ENCODE assay signal across 8 mouse cellular contexts in genomic region chr1:36709055-36709853, GRCm38 (mm10). TPM values are rescaled to one million over a fixed set of nuclear protein-coding genes. Genes with fewer than 3 reads are reported as not detected.
DNase-seq lines count a peak whose midpoint lies in the region; ATAC-seq and TF ChIP-seq lines count a peak whose summit lies in the region.

No protein-coding gene starts in this region.

- WGBS in intestine, postnatal 0 days = under 1% methylated on average over 33 of the region's 33 CpGs
- WGBS in liver, postnatal 0 days (ENCODE audit: insufficient replicate concordance) = 1% methylated on average over 33 of the region's 33 CpGs
- 1% methylated on average over 33 of the region's 33 CpGs for WGBS in neural tube, embryonic 13.5 days

- peak overlapping the region; percentile 45 for H3K27ac ChIP-seq in brown adipose tissue, adult 24 weeks (replicated peaks; ENCODE audit: low read depth, low read length)
- H3K27ac ChIP-seq in intestine, postnatal 0 days (ENCODE audit: low read depth, low read length) = peak overlapping the region; percentile 86
- peak overlapping the region; percentile 86 for H3K27ac ChIP-seq in liver, postnatal 0 days (ENCODE audit: low read depth)
- H3K27ac ChIP-seq in neural tube, embryonic 13.5 days (replicated peaks) = peak overlapping the region; percentile 90

- H3K9me3 ChIP-seq in intestine, postnatal 0 days (ENCODE audit: control insufficient read depth) = no peaks in the 10 kb centered on the region
- H3K9me3 ChIP-seq in liver, postnatal 0 days (ENCODE audit: low read length) = no peaks in the 10 kb centered on the region
- H3K9me3 ChIP-seq in neural tube, embryonic 13.5 days = no peaks in the 10 kb centered on the region

- no peak for TF ChIP-seq EP300 in liver, postnatal 0 days (IDR thresholded peaks at IDR 0.05; ENCODE audit: low read depth)

- peak; percentile 61 for TF ChIP-seq CTCF in intestine, postnatal 0 days (IDR thresholded peaks at IDR 0.05; ENCODE audit: low read depth)
- peak; percentile 60 for TF ChIP-seq CTCF in liver, postnatal 0 days (IDR thresholded peaks at IDR 0.05; ENCODE audit: low read depth)

- H3K36me3 ChIP-seq in intestine, postnatal 0 days (ENCODE audit: control insufficient read depth, insufficient read depth) = peaks cover 32% of the 10 kb centered on the region
- peaks cover 24% of the 10 kb centered on the region for H3K36me3 ChIP-seq in liver, postnatal 0 days (replicated peaks; ENCODE audit: insufficient read depth, low read length)
- peaks cover 33% of the 10 kb centered on the region for H3K36me3 ChIP-seq in neural tube, embryonic 13.5 days

- peak overlapping the region; percentile 90 for H3K4me3 ChIP-seq in brown adipose tissue, adult 24 weeks (ENCODE audit: insufficient read depth, low read depth, low read length)
- peak overlapping the region; percentile 99 for H3K4me3 ChIP-seq in intestine, postnatal 0 days (ENCODE audit: low read depth, low read length)
- H3K4me3 ChIP-seq in liver, postnatal 0 days (ENCODE audit: low read depth, low read length) = peak overlapping the region; percentile 92
- peak overlapping the region; percentile 92 for H3K4me3 ChIP-seq in neural tube, embryonic 13.5 days

- peak; percentile 79 for DNase-seq in A20 (ENCODE audit: low read depth, low spot score)
- DNase-seq in CD8-positive naive resting alpha-beta T cell, adult 2 months (ENCODE audit: low read depth in 2 of 2, low spot score in 2 of 2) = peak; percentile 33 to 65
- DNase-seq in forelimb bud, embryonic 11.5 days (ENCODE audit: low read depth, low spot score) = peak; percentile 40
- DNase-seq in liver, postnatal 0 days = peak; percentile 51

- ATAC-seq in intestine, postnatal 0 days = peak; percentile 42; the same call in 1 of the 2 replicates
- peak; percentile 52 for ATAC-seq in liver, postnatal 0 days
- ATAC-seq in neural tube, embryonic 13.5 days (ENCODE audit: low read depth) = peak; percentile 80
- ATAC-seq in erythroid progenitor cell, adult 5-6 weeks (replicated peaks; ENCODE audit: low FRiP score, poor library complexity, severe bottlenecking) = no peak; the same call in 1 of the 2 replicates

- H3K9ac ChIP-seq in intestine, postnatal 0 days (ENCODE audit: low read depth, low read length) = peak overlapping the region; percentile 87
- peak overlapping the region; percentile 90 for H3K9ac ChIP-seq in liver, postnatal 0 days (replicated peaks)
- H3K9ac ChIP-seq in neural tube, embryonic 13.5 days = peak overlapping the region; percentile 97

- no peaks in the 10 kb centered on the region for H3K27me3 ChIP-seq in intestine, postnatal 0 days (replicated peaks; ENCODE audit: control insufficient read depth, insufficient read depth, low read length)
- no peaks in the 10 kb centered on the region for H3K27me3 ChIP-seq in liver, postnatal 0 days (ENCODE audit: insufficient read depth, low read length)
- H3K27me3 ChIP-seq in neural tube, embryonic 13.5 days = no peaks in the 10 kb centered on the region

- H3K4me1 ChIP-seq in brown adipose tissue, adult 24 weeks (ENCODE audit: control insufficient read depth, insufficient read depth, insufficient read length, low read length) = peaks cover 9% of the 10 kb centered on the region
- H3K4me1 ChIP-seq in intestine, postnatal 0 days (replicated peaks; ENCODE audit: control insufficient read depth, insufficient read depth, low read length) = peaks cover 7% of the 10 kb centered on the region
- peaks cover 13% of the 10 kb centered on the region for H3K4me1 ChIP-seq in liver, postnatal 0 days (ENCODE audit: insufficient read depth)
- peaks cover 21% of the 10 kb centered on the region for H3K4me1 ChIP-seq in neural tube, embryonic 13.5 days (replicated peaks)

- peak overlapping the region; percentile 88 for H3K4me2 ChIP-seq in intestine, postnatal 0 days (replicated peaks; ENCODE audit: low read depth)
- H3K4me2 ChIP-seq in liver, postnatal 0 days (ENCODE audit: low read depth, low read length) = peak overlapping the region; percentile 94
- peak overlapping the region; percentile 83 for H3K4me2 ChIP-seq in neural tube, embryonic 13.5 days

RNA-seq across cellular contexts. Expression of gene 4933424G06Rik, which starts 0.7 kb away (rescaled TPM):
- polyA plus RNA-seq in brown adipose tissue, adult 24 weeks (2012; ENCODE audit: insufficient read depth, insufficient read length, missing spikeins) = not detected in 2 replicates
- not detected in 2 replicates for polyA plus RNA-seq in intestine, postnatal 0 days (2015; fragmentation: Nextera tagmentation; extraction: Ambion mirVana)
- not detected in 2 replicates for polyA plus RNA-seq in liver, postnatal 0 days (2015; fragmentation: Nextera tagmentation; extraction: Ambion mirVana)
- polyA plus RNA-seq in neural tube, embryonic 13.5 days (2015; fragmentation: Nextera tagmentation; extraction: Ambion mirVana) = 0.36 and 0.66 TPM in 2 replicates
- not detected in 2 replicates for total RNA-seq in erythroid progenitor cell, adult 5-6 weeks (2015; ENCODE audit: low replicate concordance)
- total RNA-seq in erythroid progenitor cell, adult 5-6 weeks (2017; ENCODE audit: low replicate concordance) = not detected in 2 replicates

RNA-seq across cellular contexts. Expression of gene Actr1b, which starts 5.0 kb away (rescaled TPM):
- 51.9 and 52.4 TPM in 2 replicates for polyA plus RNA-seq in brown adipose tissue, adult 24 weeks (2012; ENCODE audit: insufficient read depth, insufficient read length, missing spikeins)
- 50.3 and 57.0 TPM in 2 replicates for polyA plus RNA-seq in intestine, postnatal 0 days (2015; fragmentation: Nextera tagmentation; extraction: Ambion mirVana)
- 19.3 and 21.3 TPM in 2 replicates for polyA plus RNA-seq in liver, postnatal 0 days (2015; fragmentation: Nextera tagmentation; extraction: Ambion mirVana)
- 120 and 126 TPM in 2 replicates for polyA plus RNA-seq in neural tube, embryonic 13.5 days (2015; fragmentation: Nextera tagmentation; extraction: Ambion mirVana)
- total RNA-seq in erythroid progenitor cell, adult 5-6 weeks (2015; ENCODE audit: low replicate concordance) = 8.0 and 9.4 TPM in 2 replicates
- 17.5 and 19.1 TPM in 2 replicates for total RNA-seq in erythroid progenitor cell, adult 5-6 weeks (2017; ENCODE audit: low replicate concordance)

RNA-seq across cellular contexts. Expression of gene Cox5b, which starts 18.0 kb away (rescaled TPM):
- 5,769 and 6,142 TPM in 2 replicates for polyA plus RNA-seq in brown adipose tissue, adult 24 weeks (2012; ENCODE audit: insufficient read depth, insufficient read length, missing spikeins)
- 1,149 and 1,162 TPM in 2 replicates for polyA plus RNA-seq in intestine, postnatal 0 days (2015; fragmentation: Nextera tagmentation; extraction: Ambion mirVana)
- polyA plus RNA-seq in liver, postnatal 0 days (2015; fragmentation: Nextera tagmentation; extraction: Ambion mirVana) = 620 and 664 TPM in 2 replicates
- 697 and 709 TPM in 2 replicates for polyA plus RNA-seq in neural tube, embryonic 13.5 days (2015; fragmentation: Nextera tagmentation; extraction: Ambion mirVana)
- 138 and 208 TPM in 2 replicates for total RNA-seq in erythroid progenitor cell, adult 5-6 weeks (2015; ENCODE audit: low replicate concordance)
- 116 and 354 TPM in 2 replicates for total RNA-seq in erythroid progenitor cell, adult 5-6 weeks (2017; ENCODE audit: low replicate concordance)

RNA-seq across cellular contexts. Expression of gene Fam178b, which starts 26.3 kb away (rescaled TPM):
- polyA plus RNA-seq in brown adipose tissue, adult 24 weeks (2012; ENCODE audit: insufficient read depth, insufficient read length, missing spikeins) = not detected in 2 replicates
- 0.65 and 0.87 TPM in 2 replicates for polyA plus RNA-seq in intestine, postnatal 0 days (2015; fragmentation: Nextera tagmentation; extraction: Ambion mirVana)
- polyA plus RNA-seq in liver, postnatal 0 days (2015; fragmentation: Nextera tagmentation; extraction: Ambion mirVana) = 0.16 and 0.37 TPM in 2 replicates
- polyA plus RNA-seq in neural tube, embryonic 13.5 days (2015; fragmentation: Nextera tagmentation; extraction: Ambion mirVana) = 0.24 TPM in 1 of 2 replicates, not detected in the other
- total RNA-seq in erythroid progenitor cell, adult 5-6 weeks (2015; ENCODE audit: low replicate concordance) = not detected in 2 replicates
- total RNA-seq in erythroid progenitor cell, adult 5-6 weeks (2017; ENCODE audit: low replicate concordance) = not detected in 2 replicates

RNA-seq across cellular contexts. Expression of gene Zap70, which starts 52.3 kb away (rescaled TPM):
- polyA plus RNA-seq in brown adipose tissue, adult 24 weeks (2012; ENCODE audit: insufficient read depth, insufficient read length, missing spikeins) = not detected in 2 replicates
- 0.24 and 0.70 TPM in 2 replicates for polyA plus RNA-seq in intestine, postnatal 0 days (2015; fragmentation: Nextera tagmentation; extraction: Ambion mirVana)
- polyA plus RNA-seq in liver, postnatal 0 days (2015; fragmentation: Nextera tagmentation; extraction: Ambion mirVana) = 0.31 and 0.67 TPM in 2 replicates
- 0.63 and 0.87 TPM in 2 replicates for polyA plus RNA-seq in neural tube, embryonic 13.5 days (2015; fragmentation: Nextera tagmentation; extraction: Ambion mirVana)
- 0.72 TPM in 1 of 2 replicates, not detected in the other for total RNA-seq in erythroid progenitor cell, adult 5-6 weeks (2015; ENCODE audit: low replicate concordance)
- total RNA-seq in erythroid progenitor cell, adult 5-6 weeks (2017; ENCODE audit: low replicate concordance) = 0.23 and 0.64 TPM in 2 replicates
